Mouse (Mus musculus) brain, embryonic 14.5 days (tissue): Measurements from ENCODE around the gene Fxyd3. TPM values are rescaled to one million over a fixed set of nuclear protein-coding genes. Genes with fewer than 3 reads are reported as not detected.

Experiments
- DNase-seq: peaks from one replicate; pipeline ENCODE4 v3.0.0-alpha.2; 2011; ENCODE audit warnings: low read depth
- CTCF ChIP-seq: fragments of 200-500 bp; IDR thresholded peaks from 2 replicates; pipeline ENCODE4 v1.5.1; 2012; ENCODE audit warnings: inconsistent platforms, mild to moderate bottlenecking, moderate library complexity, borderline replicate concordance; ENCODE audit not compliant: insufficient read depth, insufficient read length; ENCODE audit errors: extremely low read depth
- POLR2A ChIP-seq: fragments of 200-500 bp; IDR thresholded peaks from 2 replicates; pipeline ENCODE4 v1.6.1; 2012; ENCODE audit warnings: mild to moderate bottlenecking, inconsistent platforms, borderline replicate concordance; ENCODE audit not compliant: poor library complexity, insufficient read depth, insufficient read length, severe bottlenecking; ENCODE audit errors: extremely low read depth
- polyA plus RNA-seq: library from polyadenylated mRNA; depleted of rRNA; stranded (reverse); fragments of >200 nt; gene quantifications from 2 replicates; pipeline ENCODE4 v1.2.3, GENCODE M21; 2012

Fxyd3 gene
- polyA plus RNA-seq, 1 experiment, result 1.9 TPM

DNA sequence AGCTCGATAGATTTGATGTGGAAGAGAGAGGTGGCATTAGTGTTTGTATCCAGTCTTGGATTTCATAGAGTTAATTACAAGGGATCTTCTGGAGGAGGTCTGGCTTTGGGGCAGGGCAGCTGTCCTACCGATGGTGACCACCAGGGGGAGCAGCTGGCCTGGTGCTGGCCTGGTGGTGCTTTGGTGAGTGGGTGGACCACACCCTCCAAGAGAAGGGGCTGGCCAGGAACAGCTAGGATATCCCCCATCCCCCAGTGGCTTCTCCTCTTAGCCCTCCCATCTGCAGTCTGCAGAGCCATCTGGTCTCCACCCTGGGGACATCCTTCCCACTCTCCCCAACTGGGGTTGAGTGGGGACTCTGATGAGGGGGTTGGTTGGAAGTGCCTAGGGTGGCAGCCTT lies 17.4 kb downstream of the Fxyd3 start, which contains the start of gene Lgi4:
Gene Lgi4 (plus strand): TSS at position 235 of the 400 bp plus-strand sequence.
- TF ChIP-seq CTCF (peak; percentile 89), POLR2A (no peak)
- peak; percentile 69 for DNase-seq

DNA sequence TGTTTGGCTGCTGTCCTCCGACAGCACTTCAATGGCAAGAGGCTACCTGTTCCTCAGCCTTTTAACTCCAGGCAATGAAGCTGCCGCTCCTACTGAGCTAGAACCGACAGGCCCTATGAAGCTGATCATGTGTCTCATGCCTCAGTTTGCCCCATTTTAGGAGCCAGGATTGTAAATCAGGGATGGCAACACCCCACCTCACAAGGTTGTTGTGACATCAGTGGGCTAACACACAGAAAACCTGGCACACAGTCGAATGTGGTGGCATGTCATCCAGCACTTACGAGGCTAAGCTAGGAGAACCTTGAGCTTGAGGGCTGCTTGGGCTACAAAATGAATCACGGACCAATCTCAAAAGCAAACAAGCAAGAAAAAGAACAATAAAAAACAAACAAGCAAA lies 18.3 kb downstream of the Fxyd3 start:
- DNase-seq, result no peak
- TF ChIP-seq POLR2A (no peak), CTCF (no peak)

DNA sequence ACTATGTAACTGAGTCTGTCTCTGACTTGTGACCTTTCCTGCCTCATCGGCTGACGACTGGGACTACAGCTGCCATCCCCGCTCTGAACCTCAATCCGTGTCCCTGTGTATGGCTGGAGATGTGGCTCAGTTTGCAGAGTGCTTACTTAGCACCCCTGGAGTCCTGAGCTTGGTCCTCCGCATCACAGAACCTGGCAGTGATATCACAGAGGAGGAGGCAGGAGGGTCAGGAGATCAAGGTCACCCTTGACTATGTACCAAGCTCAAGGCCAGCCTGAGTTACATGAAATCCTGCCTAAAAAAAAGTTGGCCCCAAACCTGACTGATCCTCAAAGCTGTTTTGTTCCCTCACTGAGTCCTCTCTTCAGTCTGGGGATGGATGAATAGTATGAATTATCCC lies 18.8 kb downstream of the Fxyd3 start:
- DNase-seq, result no peak
- no peak for TF ChIP-seq CTCF
- no peak for TF ChIP-seq POLR2A

DNA sequence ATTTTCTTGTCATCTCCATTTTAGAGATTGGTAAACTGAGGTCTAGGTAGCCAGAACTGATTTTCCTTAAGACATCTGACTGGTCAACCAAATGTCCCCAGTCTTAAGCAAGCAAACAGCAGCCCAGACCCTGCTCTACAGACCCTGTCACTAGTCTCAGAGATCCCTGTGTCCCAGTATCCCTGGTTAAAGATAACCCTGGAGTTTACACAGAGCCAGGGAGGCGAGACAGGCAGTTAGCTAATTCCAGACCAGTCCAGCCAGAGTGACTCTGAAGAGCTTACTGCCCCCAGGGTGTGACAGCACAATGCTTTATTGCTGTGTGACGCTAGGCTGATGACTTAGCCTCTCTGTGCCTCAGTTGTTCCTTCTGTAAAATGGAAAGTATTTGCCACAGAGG lies 19.4 kb downstream of the Fxyd3 start, which contains the start of gene Fxyd1:
Gene Fxyd1 (minus strand): TSS at position 129 of the 400 bp plus-strand sequence.
- TF ChIP-seq POLR2A (no peak), CTCF (no peak)
- DNase-seq, result no peak

DNA sequence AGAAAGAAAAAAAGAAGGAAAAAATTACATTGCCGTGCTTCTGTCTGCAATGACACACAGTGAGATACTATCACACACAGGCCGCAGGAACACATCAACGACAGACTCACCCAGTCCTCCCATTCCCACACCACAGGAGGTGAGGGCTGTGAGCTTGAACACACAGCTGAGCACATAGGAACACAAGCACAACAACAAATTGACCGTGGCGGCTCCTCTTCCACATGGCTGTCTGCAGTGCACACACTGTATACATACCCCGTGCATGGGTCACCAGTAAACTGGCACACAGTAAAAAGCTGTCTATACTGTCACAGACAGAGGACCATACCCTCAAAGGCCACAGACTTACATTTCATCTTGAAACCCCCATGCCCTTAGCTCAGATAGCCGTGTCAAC lies 20.1 kb downstream of the Fxyd3 start:
- DNase-seq, result no peak
- no peak for TF ChIP-seq CTCF
- no peak for TF ChIP-seq POLR2A

DNA sequence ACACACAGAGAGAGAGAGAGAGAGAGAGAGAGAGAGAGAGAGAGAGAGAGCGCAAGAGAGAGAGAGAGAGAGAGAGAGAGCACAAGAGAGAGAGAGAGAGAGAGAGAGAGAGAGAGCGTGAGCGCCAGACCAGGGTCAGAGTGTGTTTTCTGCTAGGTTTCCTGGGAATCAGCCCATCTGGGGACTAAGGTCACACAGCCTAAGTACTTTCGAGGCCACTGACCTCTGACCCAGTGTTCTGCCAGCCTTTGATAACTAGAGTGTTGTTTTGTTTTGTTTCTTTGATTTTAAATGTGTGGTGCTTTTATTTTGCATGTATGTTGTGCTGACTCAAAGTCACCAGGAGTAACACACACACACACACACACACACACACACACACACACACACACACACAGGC lies 20.6 kb downstream of the Fxyd3 start:
- no peak for TF ChIP-seq POLR2A
- TF ChIP-seq CTCF, result no peak
- no peak for DNase-seq

DNA sequence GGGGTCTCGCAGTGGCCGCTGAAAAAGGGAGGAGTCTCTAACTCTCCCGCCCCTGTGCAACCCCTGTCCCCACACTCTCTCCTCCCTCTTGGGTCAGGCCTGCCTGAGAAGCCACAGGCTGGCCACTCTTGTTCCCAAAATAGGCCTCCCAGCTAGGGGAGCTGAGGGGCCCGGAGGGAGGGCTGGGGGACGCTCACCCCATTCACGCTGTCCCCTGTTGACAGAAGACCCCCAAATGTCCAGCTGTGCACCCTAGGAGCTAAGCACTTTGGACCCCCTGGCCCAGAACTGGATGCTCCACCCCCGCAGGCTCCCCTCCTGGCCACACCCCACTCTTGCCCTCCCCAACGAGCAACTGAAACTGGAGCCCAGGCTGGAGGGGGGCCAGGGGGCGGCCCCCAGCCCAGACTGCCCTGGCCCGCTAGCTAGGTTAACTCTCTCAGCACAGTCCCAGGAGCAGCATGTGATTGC lies 21.1 kb downstream of the Fxyd3 start:
- DNase-seq, result peak; percentile 51
- TF ChIP-seq POLR2A, result no peak
- TF ChIP-seq CTCF, result no peak

DNA sequence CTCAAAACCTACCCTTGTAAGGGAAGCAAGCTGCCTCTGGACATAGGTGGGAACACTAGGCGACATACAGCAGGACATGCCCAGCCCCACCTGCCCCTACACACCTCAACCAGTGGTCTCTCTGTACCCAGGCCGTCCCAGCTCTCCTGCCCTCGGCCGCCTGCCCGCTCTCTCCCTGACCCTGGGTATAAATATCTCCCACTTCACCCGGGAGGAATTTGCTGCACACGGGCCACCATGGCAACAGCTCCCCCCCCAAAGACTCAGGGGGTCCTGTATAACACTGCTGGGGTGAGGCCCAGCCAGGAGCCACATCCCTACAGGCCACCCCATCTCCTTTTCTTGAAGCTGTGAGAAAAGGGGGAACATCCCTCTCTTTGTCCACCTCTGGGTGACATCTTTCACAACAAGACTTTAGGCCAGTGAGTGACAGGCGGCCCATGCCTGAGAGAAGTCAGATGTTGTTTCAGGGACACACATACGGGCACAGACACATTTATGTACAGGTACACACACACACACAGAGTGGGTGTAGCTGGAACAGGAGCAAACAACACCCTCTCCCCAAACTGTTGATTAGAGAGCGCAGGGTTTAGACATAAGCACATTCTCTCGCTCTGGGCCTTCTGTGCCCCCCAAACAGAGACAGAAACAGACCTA lies 21.7 kb downstream of the Fxyd3 start:
- DNase-seq, result no peak
- TF ChIP-seq POLR2A, result no peak
- no peak for TF ChIP-seq CTCF

DNA sequence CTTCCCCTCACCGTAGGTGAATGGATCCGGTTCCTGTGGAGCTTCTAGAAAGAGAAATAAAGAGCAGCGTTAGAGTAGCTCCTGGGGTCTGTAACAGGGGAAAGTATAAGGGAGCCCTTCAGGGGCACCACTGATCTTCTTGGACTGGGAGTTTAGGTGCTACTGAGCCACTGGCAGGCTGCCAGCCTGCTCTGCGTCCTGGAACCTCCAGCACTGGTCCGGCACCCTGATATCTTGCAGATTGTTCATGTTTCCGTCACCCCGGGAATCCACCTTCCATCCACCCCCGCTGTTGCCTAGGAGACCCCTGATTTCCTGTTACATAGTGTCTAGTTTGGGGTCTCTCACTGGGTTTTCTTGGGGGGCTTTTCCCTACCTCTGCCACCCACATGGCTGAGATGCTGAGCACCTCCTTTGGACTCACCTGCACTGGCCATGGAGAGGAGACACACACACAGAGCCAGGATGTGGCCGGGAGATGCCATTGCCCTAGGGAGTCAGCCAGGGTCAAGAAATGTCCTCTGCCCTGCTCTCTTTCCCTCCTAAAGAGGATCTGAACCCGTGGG lies 22.5 kb downstream of the Fxyd3 start:
- TF ChIP-seq CTCF, result no peak
- TF ChIP-seq POLR2A, result no peak

DNA sequence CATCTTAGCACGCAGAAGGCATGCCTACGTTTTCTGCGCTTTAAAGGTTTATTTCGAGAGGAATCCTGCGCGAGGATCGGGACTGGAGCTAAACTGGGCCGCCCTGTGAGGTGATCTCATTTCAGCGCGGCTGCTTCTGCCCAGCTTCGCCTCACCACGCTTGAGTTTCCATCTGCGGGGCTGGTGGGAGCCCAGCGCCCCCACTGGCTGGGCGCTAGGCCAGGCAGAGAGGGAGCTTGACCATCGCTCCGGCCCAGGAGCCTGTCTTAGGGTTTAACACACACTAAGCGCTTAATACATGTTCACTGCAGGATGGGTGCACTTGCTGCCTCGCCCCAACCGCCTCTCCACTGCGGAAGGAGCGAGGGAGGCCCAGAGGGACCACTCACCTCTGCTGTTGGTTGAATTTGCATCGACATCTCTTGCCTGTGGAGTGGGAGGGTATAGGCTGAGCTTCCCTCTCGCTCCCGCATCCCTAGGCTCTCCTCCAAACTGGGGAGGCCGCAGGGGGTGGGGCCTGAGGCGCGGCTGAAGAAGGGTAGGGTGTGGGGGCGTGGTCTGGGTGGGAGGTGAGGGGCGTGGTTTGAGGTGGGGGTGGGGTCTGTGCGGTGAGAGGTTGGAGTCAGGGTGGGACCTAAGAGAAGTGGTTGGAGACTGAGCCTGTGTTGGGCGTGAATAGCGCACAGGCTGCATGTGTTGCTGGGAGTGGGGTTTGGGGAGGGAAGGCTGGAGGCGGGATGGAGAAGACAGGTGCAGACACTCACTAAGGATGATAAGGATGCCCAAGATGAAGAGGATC lies 23.7 kb downstream of the Fxyd3 start:
- TF ChIP-seq CTCF, result 0 out of 2 replicates have a peak, but pooled peaks have one; percentile 3
- no peak for TF ChIP-seq POLR2A
- DNase-seq, result peak; percentile 48

More for the DNA sequence above, 22.5 kb downstream of the Fxyd3 start:
- no peak for DNase-seq

DNA sequence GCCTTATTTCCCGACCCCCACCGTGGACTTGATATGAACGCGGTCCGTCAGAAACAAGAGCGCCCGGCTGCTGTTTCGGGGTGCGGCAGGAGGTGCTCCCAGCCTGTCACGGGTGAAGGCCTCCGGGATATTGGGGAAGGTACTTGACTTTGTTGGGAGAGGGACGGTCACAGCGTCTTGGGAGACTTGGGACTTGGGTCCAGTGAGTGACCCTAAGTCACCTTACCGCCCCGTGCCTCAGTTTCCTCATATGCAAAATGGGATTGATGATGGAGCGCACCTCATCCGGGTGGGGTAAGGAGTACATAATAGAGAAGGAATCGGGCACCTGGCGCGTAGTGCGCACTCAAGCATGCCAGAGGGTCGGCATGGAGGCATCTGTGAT lies 24.3 kb downstream of the Fxyd3 start:
- DNase-seq, result no peak
- TF ChIP-seq POLR2A (no peak), CTCF (no peak)
